Mouse (Mus musculus) olfactory bulb, adult 2 months (tissue): Measurements from ENCODE around the gene Spock1. TPM values are rescaled to one million over a fixed set of nuclear protein-coding genes. Genes with fewer than 3 reads are reported as not detected.

Experiments used
- H3K27ac ChIP-seq: fragments of 200-500 bp; 2 replicates; pipeline ENCODE4 v1.5.1; 2012; ENCODE audit warnings: low read depth, low read length; ENCODE audit not compliant: insufficient read depth
- H3K4me1 ChIP-seq: fragments of 200-500 bp; 2 replicates; pipeline ENCODE4 v1.6.1; 2012; ENCODE audit warnings: low read length; ENCODE audit not compliant: control insufficient read depth, insufficient read depth
- H3K4me3 ChIP-seq: fragments of 200-500 bp; 2 replicates; pipeline ENCODE4 v1.5.1; 2012; ENCODE audit warnings: mild to moderate bottlenecking, low read depth, low read length, moderate library complexity; ENCODE audit not compliant: insufficient read depth
- CTCF ChIP-seq: fragments of 200-500 bp; IDR thresholded peaks from 2 replicates; pipeline ENCODE4 v1.5.1; 2012; ENCODE audit warnings: low read depth, mild to moderate bottlenecking, low read length, moderate library complexity; ENCODE audit not compliant: insufficient read depth
- POLR2A ChIP-seq: fragments of 200-500 bp; IDR thresholded peaks from 2 replicates; pipeline ENCODE4 v1.6.1; 2012; ENCODE audit warnings: mild to moderate bottlenecking, low read depth, low read length, moderate library complexity; ENCODE audit not compliant: insufficient read depth
- WGBS: fragments of 180-500 bp; shearing (Covaris S2); methylation state at CpG from one replicate; pipeline ENCODE4 v1.1.7; 2018; 5-methylcytosine and 5-hydroxymethylcytosine counted together
- polyA plus RNA-seq: library from polyadenylated mRNA; stranded (reverse); fragments of >200 nt; gene quantifications from 2 replicates; pipeline ENCODE4 v1.2.4, GENCODE M21; 2012; ENCODE audit warnings: low replicate concordance; ENCODE audit not compliant: missing spikeins, insufficient read depth, insufficient read length

Gene Spock1
- polyA plus RNA-seq, 1 experiment, result not detected

GRCm38 (mm10) chr13:57585131-57585530, 323.0 kb downstream of the Spock1 start:
- Histone ChIP-seq H3K4me3 (no peak overlapping the region), H3K27ac (no peak overlapping the region), H3K4me1 (peaks cover 2% of the 10 kb centered on the region)
- TF ChIP-seq CTCF (no peak), POLR2A (no peak)
- WGBS, result 53% methylated on average over 3 of the region's 3 CpGs

GRCm38 (mm10) chr13:57582314-57582976, 325.7 kb downstream of the Spock1 start:
- H3K27ac ChIP-seq, result no peak overlapping the region

GRCm38 (mm10) chr13:57577541-57578244, 330.4 kb downstream of the Spock1 start:
- Histone ChIP-seq H3K27ac (no peak overlapping the region), H3K4me3 (no peak overlapping the region), H3K4me1 (peaks cover 2% of the 10 kb centered on the region; the same call in 1 of the 2 replicates)
- 88% methylated on average over 5 of the region's 5 CpGs for WGBS
- no peak for TF ChIP-seq POLR2A
- TF ChIP-seq CTCF, result no peak

More at GRCm38 (mm10) chr13:57582314-57582976, 325.7 kb downstream of the Spock1 start:
- Histone ChIP-seq H3K4me1 (peaks cover 4% of the 10 kb centered on the region), H3K4me3 (no peak overlapping the region)
- TF ChIP-seq CTCF, result no peak
- TF ChIP-seq POLR2A, result no peak
- 81% methylated on average over 12 of the region's 12 CpGs for WGBS

- H3K4me3 ChIP-seq, result no peak overlapping the region
- TF ChIP-seq CTCF, result no peak
- no peak for TF ChIP-seq POLR2A
- WGBS, result 82% methylated on average over 4 of the region's 4 CpGs
- no peak overlapping the region for H3K27ac ChIP-seq
- no peaks in the 10 kb centered on the region for H3K4me1 ChIP-seq
Observed at GRCm38 (mm10) chr13:57573501-57573900, 334.6 kb downstream of the Spock1 start.

GRCm38 (mm10) chr13:57568404-57568803, 339.7 kb downstream of the Spock1 start:
- no peaks in the 10 kb centered on the region; the same call in 1 of the 2 replicates for H3K4me1 ChIP-seq
- no peak overlapping the region for H3K4me3 ChIP-seq
- 95% methylated on average over 8 of the region's 8 CpGs for WGBS
- TF ChIP-seq CTCF (no peak), POLR2A (no peak)
- H3K27ac ChIP-seq, result no peak overlapping the region

GRCm38 (mm10) chr13:57555186-57555585, 352.9 kb downstream of the Spock1 start:
- H3K4me1 ChIP-seq, result peaks cover 2% of the 10 kb centered on the region; the same call in 1 of the 2 replicates
- no peak for TF ChIP-seq CTCF
- TF ChIP-seq POLR2A, result no peak
- no peak overlapping the region for H3K4me3 ChIP-seq
- 80% methylated on average over 4 of the region's 4 CpGs for WGBS
- no peak overlapping the region for H3K27ac ChIP-seq

GRCm38 (mm10) chr13:57549743-57550142, 358.4 kb downstream of the Spock1 start:
- no peak overlapping the region for H3K4me3 ChIP-seq
- TF ChIP-seq CTCF (no peak), POLR2A (no peak)
- H3K27ac ChIP-seq, result no peak overlapping the region
- 54% methylated on average over 5 of the region's 5 CpGs for WGBS
- H3K4me1 ChIP-seq, result peaks cover 2% of the 10 kb centered on the region; the same call in 1 of the 2 replicates

- H3K4me3 ChIP-seq, result no peak overlapping the region
- WGBS, result 69% methylated on average over 8 of the region's 8 CpGs
- H3K4me1 ChIP-seq, result peaks cover 15% of the 10 kb centered on the region
- H3K27ac ChIP-seq, result no peak overlapping the region
- TF ChIP-seq CTCF, result no peak
Observed at GRCm38 (mm10) chr13:57536988-57537547, 371.1 kb downstream of the Spock1 start.

GRCm38 (mm10) chr13:57534325-57534724, 373.8 kb downstream of the Spock1 start:
- Histone ChIP-seq H3K4me1 (peaks cover 15% of the 10 kb centered on the region), H3K4me3 (no peak overlapping the region), H3K27ac (no peak overlapping the region)
- no peak for TF ChIP-seq POLR2A
- no peak for TF ChIP-seq CTCF
- 92% methylated on average over 7 of the region's 7 CpGs for WGBS
